Mouse (Mus musculus): ENCODE measurements around the gene Pacsin2.
"Not testable (repeated sequence)": the region's sequence is repeated elsewhere in the genome, so short reads cannot be mapped to it uniquely, and the experiment has no call there.

Gene Pacsin2

DNA sequence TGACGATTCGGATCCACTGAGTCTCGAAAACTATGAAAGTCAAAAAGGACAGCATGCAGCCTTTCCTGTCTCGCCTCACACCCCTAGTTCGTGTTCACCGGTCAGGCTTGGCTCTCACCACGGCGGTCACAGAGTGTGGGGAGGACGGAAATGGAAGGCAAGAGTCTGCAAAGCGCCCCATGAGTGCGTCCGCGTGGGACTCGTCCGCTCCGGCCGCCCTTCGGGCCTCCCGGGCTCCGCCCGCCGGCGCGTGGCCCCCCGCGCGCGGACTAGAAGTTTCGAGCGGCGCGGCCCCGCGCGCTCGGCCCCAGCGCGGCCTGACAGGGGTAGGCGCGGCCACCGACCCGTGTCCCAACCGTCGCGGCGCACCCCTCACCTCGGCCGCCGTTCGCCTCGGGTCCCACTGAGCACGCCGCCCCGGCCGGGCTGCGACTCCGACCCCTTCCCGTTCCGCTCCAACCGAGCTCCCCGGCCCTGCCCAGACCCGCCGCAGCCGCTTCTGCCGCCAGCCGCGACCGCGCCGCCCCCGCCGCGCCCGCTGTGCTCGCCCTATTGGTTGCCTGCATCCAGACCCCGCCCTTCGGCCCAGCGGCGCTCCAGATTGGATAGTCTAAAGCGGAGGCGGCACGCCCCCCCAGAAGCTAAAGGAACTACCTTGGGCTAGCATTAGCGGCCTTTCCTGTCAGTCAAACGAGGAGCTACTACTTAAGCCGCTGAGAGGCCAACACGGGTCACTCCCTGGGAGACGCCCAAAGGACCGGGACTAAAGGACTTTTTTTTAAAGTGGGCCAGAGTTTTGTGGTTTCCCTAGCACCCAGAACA is at the start of gene Pacsin2:
Gene Pacsin2 (minus strand): TSS at position 524 of the 822 bp plus-strand sequence.
- DNase-seq (ENCODE audit: low spot score): peak; percentile 94

DNA sequence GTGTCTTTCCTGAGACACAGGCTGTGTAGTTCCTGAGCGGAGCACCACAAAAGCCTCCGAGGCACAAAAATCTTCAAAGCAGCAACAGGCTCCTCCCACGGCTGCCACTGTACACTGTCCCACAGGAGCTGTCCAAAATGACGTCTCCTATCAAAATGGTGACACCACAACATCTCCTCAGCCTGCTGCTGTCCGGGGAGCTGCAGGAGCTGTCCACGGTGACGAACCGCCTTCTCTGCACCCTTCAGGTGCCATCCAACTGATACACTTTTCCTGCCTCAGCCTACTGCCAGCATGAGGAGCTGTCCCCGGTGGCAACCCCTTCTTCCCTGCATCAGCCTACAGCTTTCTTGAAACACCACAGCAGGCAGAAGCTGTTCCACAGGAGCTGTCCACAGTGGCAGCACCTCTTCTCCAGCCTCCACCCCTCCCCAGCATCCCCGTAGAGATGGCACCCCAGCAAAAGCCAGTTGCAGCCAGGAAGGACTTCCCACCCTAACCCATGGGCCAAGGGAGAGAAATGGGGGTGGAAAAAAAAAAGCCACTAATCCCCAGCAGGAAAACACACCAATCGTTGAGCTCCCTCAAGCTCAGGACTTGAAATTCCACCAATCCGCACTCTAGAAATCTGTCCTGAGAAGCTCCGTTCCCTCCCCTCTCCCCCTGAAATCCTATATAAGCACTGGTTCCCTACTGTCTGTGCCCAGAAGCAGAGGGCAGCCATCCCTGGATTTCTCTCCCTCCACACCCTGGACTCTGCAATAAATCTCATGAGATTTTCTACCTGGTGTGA is 48.3 kb upstream of the Pacsin2 start:
- no peak for DNase-seq (ENCODE audit: low spot score)

DNA sequence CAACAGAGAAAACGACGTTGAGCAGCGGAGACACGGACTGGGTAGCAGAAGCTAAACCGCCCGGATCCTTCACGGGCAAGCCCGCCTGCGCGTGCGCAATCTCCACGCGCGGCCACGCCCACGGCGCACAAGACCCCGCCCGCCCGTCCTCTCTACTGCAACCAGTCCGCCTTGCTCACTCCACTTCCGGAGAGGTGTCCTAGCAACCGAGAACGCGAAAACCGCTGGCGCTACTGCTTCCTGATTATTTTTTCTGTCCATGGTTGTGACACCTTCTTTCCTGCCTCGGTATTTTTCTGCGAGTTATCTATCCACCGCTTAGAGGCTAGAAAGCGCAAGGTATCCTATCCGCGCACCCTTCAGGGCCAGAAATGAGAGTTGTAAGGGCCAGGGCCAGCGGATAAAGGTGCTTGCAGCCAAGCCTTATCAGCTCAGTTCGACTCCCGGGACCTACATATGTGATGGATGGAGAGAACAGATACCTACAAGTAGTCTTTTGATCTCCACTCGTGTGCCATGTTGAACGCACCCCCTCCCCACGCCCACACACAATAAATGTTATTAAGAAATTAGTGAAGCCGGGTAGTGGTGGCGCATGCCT is 46.5 kb upstream of the Pacsin2 start, which contains the start of gene Ttll1:
Gene Ttll1 (minus strand): TSS at position 89 of the 601 bp plus-strand sequence.
- peak; percentile 95 for DNase-seq (ENCODE audit: low spot score)

DNA sequence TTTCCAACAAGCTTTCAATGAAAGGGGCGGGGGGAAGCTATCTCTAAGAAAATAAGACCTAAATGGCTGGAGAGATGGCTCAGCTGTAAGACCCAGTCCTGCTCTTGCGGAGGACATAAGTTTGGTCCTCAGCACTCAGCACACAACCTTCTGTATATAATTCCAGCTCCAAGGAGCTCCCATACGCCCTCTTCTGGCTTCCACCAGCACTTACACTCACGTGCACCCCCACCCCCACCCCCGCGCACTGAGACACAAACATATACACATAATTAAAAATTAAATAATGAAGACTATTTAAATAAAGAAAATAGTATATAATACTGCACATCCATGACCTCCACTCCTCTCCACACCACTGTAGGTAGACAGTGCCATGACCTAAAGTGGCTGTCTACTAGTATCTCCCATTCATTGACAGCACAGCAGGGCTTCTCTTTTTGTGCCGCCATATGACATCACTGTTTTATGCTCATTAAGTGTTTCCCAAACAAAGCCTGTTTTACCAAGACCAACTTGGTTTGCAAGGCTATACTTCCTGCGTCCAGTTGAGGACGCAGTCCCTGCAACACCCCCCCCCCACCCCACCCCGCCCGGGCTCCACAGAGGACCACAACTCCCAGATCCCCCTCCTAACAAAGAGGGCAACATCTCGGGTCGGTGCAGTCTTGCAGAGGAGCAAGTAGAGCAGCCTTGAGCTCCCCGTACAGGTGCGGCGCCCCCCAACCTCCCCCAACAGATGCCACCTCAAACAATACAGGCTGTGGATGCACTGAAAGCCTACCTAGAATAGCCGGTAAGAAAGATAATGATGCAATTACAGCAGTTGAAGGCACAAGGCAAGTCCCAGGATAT is 45.8 kb upstream of the Pacsin2 start:
- DNase-seq (ENCODE audit: low spot score): no peak

DNA sequence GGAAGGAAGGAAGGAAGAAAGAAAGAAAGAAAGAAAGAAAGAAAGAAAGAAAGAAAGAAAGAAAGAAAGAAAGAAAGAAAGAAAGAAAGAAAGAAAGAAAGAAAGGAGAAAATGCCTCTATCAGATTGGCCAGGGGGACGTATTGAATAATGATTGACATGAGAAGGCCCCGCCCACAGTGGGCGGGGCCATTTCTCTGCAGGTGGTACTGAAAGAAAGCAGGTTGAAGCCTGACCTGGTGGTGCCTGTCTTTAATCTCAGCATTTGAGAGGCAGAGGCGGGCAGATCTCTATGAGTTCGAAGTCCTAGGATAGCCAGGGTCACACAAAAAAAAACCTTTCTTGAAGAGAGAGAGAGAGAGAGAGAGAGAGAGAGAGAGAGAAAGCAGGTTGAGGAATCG is 37.1 kb upstream of the Pacsin2 start:
- DNase-seq (ENCODE audit: low spot score): not testable (repeated sequence)

DNA sequence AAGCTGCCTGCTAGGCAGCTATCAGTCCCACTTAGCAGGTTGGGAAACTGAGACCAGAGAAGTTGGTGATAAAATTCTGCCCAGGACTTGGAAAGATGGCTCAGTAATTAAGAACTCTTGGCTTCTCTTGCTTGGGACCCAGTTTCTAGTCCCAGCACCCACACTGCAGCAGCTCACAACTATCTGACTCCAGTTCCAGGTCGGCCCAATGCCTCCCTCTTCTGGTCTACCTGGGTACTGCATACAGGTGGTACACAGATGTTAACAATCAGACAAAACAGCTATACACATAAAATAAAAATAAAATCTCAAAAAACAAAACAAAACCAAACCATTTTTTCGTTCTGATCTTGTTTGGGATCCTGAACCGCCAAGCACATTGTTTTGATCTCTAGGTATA is 35.9 kb upstream of the Pacsin2 start:
- no peak for DNase-seq (ENCODE audit: low spot score)

DNA sequence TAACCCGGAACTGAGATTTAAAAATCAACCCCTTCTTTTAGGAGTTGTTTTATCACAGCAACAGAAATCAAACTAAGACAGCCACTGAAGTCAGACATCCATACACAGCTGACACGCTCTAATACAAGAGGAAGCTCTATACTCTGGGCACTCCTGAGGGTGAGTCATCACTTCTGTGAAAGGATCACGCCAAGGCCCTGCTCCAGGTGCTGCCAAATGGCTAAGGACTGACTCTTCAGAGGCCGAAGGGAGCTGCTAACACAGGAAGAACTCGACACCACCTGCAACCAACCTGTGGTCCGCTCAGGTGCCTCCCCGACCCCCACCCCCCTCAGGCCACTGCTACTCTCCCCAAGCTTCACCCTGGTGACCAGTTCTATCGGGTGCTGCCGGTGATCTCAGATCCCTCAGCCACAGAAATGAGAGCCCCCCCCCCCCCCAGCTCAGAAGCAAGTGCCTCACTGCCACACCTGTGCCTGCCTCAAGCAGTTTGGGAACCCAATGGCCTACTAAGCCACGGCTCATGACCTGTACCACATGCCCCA is 34.9 kb upstream of the Pacsin2 start:
- no peak for DNase-seq (ENCODE audit: low spot score)

DNA sequence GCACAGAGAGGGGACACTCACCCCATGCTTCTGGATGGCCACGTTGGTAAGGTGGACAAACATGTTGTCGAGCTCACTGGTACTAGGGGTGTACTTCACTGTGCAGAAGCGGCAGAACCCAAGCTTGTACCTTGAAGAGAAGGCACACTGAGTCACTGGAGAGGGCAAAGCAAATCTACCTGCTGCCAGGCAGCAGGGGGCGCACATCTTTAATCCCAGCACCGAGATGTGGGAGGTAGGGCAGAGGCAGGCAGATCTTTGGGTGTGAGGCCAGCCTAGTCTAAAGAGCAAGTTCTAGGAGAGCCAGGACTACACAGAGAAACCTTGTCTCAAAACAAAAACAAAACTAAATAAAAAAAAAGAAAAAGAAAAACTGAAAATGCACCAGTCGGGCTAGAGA is 32.9 kb upstream of the Pacsin2 start:
- DNase-seq (ENCODE audit: low spot score): no peak

DNA sequence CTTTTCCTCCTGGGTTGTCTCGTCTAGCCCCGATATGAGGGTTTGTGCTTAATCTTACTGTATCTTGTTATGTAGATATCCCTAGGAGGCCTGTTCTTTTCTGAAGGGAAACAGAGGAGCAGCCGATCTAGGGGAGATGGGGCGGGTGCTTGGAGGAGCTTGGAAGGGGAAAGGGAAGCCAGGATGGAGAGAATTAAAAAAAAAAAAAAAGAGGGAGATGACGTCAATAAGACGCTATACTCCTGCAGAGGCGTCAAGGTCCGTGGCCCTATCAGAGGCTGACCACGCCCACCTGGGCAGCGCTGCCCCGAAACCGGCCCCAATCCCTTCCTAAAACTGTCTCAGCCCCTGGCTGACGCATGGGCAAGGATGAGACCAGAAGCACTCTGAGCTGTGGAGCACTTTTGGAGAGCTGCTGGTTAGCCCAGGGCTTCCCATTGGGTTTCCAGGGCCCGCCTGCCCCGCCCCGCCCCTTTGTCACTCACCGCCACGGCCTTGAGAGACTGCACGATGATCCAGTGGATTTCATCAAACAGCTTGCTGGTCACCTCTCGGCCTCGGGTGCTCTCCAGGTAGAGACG is 31.5 kb upstream of the Pacsin2 start:
- DNase-seq (ENCODE audit: low spot score): no peak

DNA sequence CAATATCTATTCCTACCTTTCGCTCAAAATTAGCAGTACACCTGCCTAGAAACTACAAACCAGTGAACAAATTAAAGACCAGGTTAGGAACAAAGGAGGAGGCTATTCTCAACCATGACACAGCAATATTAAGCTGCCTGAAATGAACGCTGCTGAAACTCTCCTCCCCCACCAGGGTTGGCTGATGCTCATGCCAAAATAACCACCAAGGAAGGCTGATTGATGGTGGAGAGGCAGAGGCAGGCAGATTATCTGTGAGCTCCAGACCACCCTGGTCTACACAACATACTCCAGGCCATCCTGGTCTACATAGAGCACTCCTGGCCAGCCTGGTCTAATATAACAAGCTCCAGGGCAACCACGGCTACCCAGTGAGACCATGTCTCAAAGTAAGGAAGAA is 30.8 kb upstream of the Pacsin2 start:
- no peak for DNase-seq (ENCODE audit: low spot score)

DNA sequence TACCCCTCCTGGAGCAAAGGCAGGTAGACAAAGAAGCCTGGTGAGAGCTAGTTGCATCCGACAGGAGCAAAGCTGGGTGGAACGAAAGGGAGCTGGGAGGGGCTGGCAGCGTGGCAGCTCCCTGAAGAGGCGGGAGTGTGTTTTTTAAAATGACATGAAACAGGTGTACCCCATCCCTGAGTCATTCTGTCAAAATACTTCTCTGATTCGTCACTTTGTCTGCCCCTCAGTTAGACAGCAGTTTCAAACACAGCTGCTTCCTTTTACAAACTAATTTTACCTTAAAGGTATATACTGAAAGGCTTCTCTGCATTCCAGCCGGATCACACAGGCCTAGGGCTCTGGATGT is 30.1 kb upstream of the Pacsin2 start:
- DNase-seq (ENCODE audit: low spot score): no peak

DNA sequence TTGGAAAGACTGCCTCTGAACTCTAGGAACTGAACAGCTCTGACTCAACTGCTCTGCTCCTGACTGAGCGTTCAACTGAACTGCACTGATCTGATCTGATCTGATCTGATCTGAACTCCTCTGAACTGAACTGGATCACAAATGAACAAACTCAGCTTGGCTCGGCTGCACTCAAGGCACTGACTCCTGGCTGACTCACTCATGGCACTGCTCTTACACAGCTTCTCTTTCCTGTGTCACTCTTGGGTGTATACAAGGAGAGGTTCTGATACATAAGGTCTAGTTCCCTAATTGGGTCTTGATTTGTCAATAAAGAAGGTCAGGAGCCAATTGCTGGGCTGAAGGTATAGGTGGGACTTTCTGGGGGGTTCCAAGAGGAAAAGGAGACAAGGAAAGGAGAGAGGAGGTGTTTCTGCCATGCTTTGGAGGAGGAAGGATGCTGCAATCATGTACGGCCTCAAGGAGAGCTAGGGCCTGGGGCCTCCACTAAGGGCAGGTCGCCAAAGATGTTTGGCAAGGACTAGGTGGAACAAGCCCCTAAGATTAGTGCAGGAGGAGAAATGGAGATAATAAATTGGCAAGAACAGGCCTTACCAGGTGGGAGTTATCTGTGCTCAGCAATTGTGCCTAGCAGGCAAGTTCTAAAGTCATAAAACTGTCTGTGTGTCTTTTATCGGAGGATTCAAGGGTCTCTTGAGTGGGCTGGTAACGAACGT is 29.6 kb upstream of the Pacsin2 start:
- no peak for DNase-seq (ENCODE audit: low spot score)

DNA sequence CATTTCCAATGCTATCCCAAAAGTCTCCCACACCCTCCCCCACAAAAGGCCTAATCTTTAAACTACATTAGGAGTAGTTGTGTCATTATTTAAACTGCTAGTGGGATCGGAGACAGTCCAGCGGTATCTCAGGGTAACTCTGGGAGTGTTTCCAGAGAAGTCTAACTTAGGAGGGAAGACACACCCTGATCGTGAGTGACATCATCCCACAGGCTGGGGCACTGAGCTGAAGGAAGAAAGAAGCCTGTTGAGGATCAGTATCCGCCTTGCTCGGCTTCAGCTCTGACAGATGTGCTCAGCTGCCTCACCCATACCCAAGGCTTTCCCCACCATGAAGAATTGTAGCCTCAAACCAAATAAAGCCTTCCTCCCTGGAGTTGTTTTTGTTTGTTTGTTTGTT is 27.5 kb upstream of the Pacsin2 start:
- no peak for DNase-seq (ENCODE audit: low spot score)

DNA sequence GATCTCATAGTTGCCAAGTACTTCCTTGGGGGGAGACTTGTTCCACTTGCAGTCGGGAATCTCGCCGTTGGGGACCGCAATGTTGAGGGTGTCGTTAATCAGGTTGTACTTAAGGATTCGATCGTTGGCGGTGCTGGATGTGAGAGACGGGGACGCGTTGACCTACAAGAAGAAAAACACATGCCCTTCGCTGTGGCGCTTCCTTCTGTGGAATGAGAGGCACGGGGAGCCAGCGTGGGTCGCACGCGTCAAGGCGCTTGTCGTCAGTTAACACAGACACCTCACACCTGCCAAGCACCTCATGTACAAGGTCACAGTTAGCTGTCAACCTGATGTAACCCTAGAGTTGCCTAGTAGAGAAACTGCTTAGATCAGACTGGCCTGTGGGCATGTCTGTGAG is 25.1 kb upstream of the Pacsin2 start:
- no peak for DNase-seq (ENCODE audit: low spot score)

DNA sequence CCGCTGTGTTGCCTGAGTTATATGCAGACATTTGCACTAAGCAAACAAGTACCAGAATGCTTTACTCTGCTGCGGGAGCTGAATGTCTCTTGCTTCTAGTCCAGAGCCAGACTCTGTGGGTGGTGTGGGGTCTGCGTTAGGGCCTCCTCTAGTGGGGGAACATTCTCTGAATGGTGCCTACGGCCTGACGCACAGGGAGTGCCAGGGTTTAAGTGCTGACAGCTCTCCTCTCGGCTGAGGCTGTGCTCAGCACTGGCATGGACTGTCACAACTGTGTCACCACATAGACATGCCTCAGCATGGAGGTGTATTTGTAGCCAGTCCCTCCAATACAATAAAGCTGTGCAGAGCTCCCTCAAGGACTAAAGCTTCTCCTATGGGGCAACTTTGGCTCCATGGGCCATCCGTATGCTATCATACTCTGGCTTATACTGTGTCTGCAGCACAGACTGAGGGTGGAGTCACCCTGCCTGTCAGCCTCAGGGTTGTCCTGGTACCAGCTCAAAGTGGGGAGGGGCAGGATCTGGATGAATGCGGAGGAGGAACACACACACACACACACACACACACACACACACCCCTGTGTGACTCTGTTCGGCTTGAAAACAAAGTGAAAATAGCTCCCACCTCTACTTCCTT is 23.2 kb upstream of the Pacsin2 start:
- no peak for DNase-seq (ENCODE audit: low spot score)

DNA sequence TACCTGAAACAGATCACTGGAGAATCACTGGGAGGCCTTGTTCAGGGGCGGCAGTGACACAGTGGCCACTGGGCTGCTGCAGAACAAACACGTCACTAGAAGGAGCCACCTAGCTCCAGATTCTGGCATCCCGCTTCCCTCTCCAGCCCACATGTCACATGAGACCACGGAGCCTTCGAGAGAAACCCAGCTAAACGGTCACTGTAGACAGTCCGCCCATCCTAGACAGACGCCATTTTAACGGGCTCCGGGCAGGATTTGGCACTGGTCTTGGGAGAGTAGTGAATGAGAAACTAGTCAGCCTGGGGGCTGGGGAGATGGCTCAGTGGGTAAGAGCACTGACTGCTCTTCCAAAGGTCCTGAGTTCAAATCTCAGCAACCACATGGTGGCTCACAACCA is 19.9 kb upstream of the Pacsin2 start:
- DNase-seq (ENCODE audit: low spot score): no peak

DNA sequence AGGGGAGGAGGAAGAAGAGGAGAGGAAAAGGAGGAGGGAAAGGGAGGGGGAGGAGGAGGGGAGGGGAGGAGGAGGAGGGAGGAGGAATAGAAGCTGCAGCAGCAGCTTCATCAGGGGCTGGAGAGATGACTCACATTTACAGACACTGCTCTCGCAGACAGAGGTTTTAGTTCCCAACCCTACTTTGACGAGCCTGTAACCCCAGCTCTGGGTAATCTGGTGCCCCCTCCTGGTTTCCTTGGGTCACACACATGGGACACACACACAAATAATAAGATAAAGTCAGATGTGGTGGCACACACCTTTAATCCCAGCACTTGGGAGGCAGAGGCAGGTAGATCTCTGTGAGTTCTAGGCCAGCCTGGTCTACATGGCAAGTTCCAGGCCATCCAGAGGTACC is 19.1 kb upstream of the Pacsin2 start:
- DNase-seq (ENCODE audit: low spot score): no peak

DNA sequence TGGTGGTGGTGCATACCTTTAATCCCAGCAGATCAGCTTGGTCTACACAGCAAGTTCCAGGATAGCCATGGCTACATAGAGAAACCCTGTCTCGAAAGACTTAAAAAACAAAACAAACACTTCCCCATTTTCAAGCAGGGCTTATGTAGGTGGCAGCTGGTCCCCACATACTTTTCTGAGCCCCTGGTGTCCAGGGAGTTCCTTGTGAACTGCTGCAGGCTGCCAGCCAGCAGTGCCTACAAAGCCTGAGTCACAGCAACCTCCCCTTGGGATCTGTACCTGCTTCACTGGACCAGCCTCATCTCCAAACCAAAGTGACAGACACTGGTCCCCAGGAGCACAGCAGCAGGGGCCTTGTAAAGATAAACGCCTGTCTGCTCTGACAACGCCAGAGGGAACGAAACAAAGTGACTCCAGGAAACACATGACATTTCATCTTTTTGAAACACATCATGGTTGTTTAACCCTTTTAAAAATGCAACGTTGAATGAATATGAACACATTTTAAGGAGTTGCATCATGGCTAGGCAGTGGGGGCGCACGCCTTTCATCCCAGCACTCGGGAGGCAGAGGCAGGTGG is 18.3 kb upstream of the Pacsin2 start:
- DNase-seq (ENCODE audit: low spot score): no peak

DNA sequence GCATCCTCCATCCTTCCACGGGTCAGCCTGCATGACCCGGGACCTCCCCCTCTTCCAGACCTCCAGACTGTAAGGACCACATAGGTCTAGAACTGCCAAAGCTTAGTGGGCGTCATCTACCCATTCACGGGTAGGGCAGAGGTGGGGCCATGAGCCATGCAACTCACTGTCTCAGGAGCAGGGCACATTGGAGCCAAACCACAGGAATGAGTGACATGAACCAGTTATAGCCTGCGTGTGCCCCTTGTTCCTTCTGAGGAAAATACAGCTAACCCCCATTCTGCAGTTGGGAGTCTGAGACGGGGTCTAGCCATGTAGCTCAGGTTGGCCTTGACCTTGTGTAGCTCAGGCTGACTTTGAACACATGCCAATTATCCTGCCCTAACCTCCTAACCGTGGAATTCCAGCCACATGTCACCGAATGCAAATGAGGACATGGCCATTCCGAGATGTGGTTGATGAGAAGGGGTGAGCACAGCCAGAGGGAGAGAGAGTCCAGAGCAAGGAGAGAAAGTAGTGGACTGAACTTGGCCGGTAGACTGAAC is 16.9 kb upstream of the Pacsin2 start:
- DNase-seq (ENCODE audit: low spot score): no peak

DNA sequence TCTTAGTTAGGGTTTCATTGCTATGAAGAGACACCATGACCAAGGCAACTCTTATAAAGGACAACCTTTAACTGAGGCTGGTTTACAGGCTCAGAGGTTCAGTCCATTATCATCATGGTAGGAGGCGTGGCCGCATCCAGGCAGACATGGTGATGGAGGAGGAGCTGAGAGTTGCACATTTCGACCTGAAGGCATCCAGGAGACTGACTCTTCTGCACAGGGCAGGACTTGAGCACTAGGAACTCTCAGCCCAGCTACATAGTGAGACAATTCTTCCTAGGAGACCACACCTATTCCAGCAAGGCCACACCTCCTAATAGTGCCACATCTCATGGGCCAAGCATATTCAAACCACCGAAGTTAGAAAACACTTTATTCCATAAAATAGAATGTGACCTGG is 15.4 kb upstream of the Pacsin2 start:
- DNase-seq (ENCODE audit: low spot score): no peak
